Mouse (Mus musculus): ENCODE measurements around the gene Prkg1. TPM values are rescaled to one million over a fixed set of nuclear protein-coding genes. Genes with fewer than 3 reads are reported as not detected.

Gene Prkg1
- polyA plus RNA-seq, 1 experiment from 2014 or later: 9.1 TPM

DNA sequence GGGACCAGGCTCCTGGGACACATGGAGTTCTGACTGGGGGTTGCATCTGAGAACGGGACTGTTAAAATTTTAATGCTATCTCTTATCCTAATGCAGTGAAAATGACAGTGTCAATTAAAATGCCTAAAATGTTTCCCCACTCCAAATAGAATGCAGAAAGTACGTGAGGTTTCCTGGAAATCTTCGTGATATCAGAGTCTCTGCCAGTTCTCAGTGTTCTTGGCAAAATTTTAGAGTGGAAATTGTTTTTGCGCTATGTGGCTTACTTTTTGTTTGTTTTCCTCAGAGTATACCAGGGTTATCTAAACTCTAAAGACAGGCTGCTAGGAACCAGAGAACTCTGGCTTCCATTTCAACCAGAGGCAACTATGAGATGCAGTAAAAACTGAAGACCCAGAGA, 50.4 kb downstream of the Prkg1 start:
- no peaks in the 10 kb centered on the region for H3K27me3 ChIP-seq (replicated peaks)
- H3K4me1 ChIP-seq (replicated peaks): no peaks in the 10 kb centered on the region
- H3K27ac ChIP-seq: no peak overlapping the region
- no peaks in the 10 kb centered on the region for H3K9me3 ChIP-seq
- H3K9ac ChIP-seq: no peak overlapping the region
- no peak for ATAC-seq
- no peaks in the 10 kb centered on the region for H3K36me3 ChIP-seq
- no peak overlapping the region for H3K4me3 ChIP-seq (replicated peaks)
- WGBS: 71% methylated on average over 4 of the region's 4 CpGs
- no peak overlapping the region for H3K4me2 ChIP-seq (replicated peaks)

DNA sequence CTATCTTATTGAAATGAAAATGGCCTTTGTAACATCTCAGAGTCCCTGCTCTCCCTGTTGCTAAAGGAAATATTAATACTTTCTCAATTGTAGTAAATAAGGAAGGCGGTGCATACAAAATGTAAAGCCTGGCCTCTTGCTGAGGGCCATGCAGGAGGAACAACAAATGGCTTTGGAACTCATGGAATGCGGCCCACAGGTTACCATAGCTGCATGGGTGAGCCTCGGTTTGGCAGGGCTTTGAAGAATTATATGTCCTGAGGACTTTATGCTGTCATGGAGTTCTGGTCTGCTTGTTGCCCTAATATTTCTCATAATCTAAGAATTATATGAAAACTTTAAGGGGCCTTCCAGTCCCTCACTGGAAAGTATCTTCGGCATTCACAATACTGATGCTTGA, 51.5 kb downstream of the Prkg1 start:
- no peaks in the 10 kb centered on the region for H3K27me3 ChIP-seq (replicated peaks)
- H3K4me2 ChIP-seq (replicated peaks): no peak overlapping the region
- 53% methylated on average over 4 of the region's 4 CpGs for WGBS
- no peak overlapping the region for H3K27ac ChIP-seq
- H3K9ac ChIP-seq: no peak overlapping the region
- H3K4me3 ChIP-seq (replicated peaks): no peak overlapping the region
- no peak for ATAC-seq
- H3K9me3 ChIP-seq: no peaks in the 10 kb centered on the region
- no peaks in the 10 kb centered on the region for H3K36me3 ChIP-seq
- H3K4me1 ChIP-seq (replicated peaks): no peaks in the 10 kb centered on the region

DNA sequence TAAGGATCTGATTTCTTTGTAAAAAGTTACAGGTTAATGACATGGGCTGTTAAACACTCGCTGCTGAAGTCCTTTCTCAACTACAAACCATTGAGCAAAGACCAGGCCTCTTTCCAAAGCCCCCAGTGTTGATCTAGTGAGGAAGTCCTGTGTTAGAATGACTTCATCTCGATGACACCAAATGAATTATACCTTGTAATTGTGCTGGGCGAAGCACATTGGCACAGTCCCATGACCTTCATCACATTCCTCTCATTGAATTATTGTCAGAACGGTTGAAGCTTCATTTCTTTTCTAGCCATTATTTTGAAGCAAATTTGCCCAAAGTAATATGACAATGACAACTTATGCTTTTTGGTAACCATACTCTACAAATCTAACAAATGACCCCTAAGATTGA, 54.5 kb downstream of the Prkg1 start:
- Histone ChIP-seq H3K36me3 (no peaks in the 10 kb centered on the region), H3K27ac (no peak overlapping the region), H3K9ac (no peak overlapping the region), H3K4me2 (replicated peaks) (no peak overlapping the region), H3K9me3 (no peaks in the 10 kb centered on the region), H3K4me1 (replicated peaks) (no peaks in the 10 kb centered on the region), H3K27me3 (replicated peaks) (no peaks in the 10 kb centered on the region), H3K4me3 (replicated peaks) (no peak overlapping the region)
- ATAC-seq: no peak
- WGBS: 88% methylated on average over 4 of the region's 4 CpGs

DNA sequence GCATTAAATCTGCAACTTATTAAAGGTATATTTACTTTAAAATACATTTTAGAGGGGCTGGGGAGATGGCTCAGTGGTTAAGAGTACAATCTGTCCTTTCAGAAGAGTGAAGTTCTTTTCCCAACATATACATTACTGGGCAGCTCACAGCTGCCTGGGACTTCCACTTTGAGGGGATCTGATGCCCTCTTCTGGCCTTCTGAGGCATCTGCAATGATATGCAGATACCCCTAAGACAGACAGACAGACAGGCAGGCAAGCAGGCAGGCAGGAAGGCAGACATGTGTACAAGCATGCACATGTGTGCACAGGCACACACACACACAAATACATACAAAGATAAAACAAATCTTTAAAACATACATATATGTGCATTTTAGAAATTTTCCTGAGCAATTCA, 60.8 kb downstream of the Prkg1 start:
- H3K4me2 ChIP-seq (replicated peaks): no peak overlapping the region
- H3K36me3 ChIP-seq: no peaks in the 10 kb centered on the region
- no peaks in the 10 kb centered on the region for H3K27me3 ChIP-seq (replicated peaks)
- ATAC-seq: no peak
- no peaks in the 10 kb centered on the region for H3K9me3 ChIP-seq
- H3K9ac ChIP-seq: no peak overlapping the region
- no peak overlapping the region for H3K27ac ChIP-seq
- no peak overlapping the region for H3K4me3 ChIP-seq (replicated peaks)
- H3K4me1 ChIP-seq (replicated peaks): no peaks in the 10 kb centered on the region

DNA sequence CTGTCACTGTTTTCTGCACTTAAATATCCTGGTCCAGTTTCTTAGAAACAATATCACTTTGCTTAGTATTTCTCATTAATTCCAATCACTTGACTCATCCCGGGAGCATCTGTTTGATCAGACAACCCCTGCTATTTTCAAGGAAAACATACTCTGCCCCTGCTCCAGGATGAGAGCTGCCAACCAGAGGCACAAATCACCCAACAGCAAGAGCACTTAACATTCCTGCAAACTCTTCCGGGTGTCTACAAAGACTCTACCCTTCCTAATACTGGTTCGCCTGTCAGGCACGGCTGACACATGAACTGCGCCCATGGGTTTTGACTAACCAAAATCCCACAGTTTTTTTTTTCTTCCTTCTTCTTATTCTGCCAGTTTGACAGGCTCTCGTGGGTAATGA, 65.9 kb downstream of the Prkg1 start:
- Histone ChIP-seq H3K4me2 (replicated peaks) (no peak overlapping the region), H3K27ac (no peak overlapping the region), H3K4me1 (replicated peaks) (no peaks in the 10 kb centered on the region), H3K9me3 (no peaks in the 10 kb centered on the region), H3K36me3 (no peaks in the 10 kb centered on the region), H3K9ac (no peak overlapping the region), H3K27me3 (replicated peaks) (no peaks in the 10 kb centered on the region), H3K4me3 (replicated peaks) (no peak overlapping the region)
- 59% methylated on average over 6 of the region's 6 CpGs for WGBS
- ATAC-seq: no peak

DNA sequence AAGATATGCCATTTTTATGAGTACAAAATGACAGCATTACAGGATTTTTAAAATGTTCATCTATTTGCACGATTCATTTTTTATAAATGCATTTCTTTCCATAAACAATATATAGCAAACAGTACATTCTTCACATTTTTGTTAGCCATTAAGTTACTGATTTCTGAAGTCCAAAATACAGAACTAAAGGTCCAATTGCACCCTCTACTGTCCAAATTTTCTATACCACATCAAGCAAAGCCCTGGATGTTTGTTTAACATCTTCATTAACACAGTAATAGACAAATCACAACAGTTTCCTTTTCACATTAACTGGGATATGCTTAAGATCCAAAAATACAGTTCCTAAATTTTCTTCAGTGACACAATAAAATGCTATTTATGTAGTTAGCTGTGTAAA, 84.0 kb downstream of the Prkg1 start:
- no peak for ATAC-seq
- Histone ChIP-seq H3K9me3 (no peaks in the 10 kb centered on the region), H3K27me3 (replicated peaks) (no peaks in the 10 kb centered on the region), H3K36me3 (no peaks in the 10 kb centered on the region), H3K4me2 (replicated peaks) (no peak overlapping the region), H3K4me3 (replicated peaks) (no peak overlapping the region), H3K9ac (no peak overlapping the region), H3K4me1 (replicated peaks) (no peaks in the 10 kb centered on the region), H3K27ac (no peak overlapping the region)
- 9% methylated on average over 1 of the region's 1 CpGs for WGBS

DNA sequence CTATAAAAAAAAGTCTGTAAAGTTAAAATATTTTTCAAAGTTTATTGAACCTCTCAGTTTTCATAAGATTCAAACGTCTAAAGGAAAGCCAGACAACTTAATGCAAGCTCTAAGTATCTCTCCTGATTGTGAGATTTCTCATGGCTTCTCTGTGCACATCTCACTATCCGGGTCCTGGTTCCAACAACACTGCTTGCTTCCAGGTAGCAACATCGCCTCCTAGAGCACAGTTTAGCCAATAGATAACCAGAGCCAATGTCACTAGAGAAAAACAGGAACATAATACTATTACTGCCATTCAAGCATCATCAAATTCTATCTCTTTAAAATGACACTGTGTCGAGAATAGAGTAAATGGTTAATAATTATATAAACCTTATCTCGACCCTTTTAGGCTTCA, 86.5 kb downstream of the Prkg1 start:
- Histone ChIP-seq H3K9ac (no peak overlapping the region), H3K27ac (no peak overlapping the region), H3K4me3 (replicated peaks) (no peak overlapping the region), H3K27me3 (replicated peaks) (no peaks in the 10 kb centered on the region), H3K4me1 (replicated peaks) (no peaks in the 10 kb centered on the region), H3K9me3 (no peaks in the 10 kb centered on the region), H3K4me2 (replicated peaks) (no peak overlapping the region), H3K36me3 (no peaks in the 10 kb centered on the region)
- ATAC-seq: no peak
- WGBS: 54% methylated on average over 5 of the region's 5 CpGs

DNA sequence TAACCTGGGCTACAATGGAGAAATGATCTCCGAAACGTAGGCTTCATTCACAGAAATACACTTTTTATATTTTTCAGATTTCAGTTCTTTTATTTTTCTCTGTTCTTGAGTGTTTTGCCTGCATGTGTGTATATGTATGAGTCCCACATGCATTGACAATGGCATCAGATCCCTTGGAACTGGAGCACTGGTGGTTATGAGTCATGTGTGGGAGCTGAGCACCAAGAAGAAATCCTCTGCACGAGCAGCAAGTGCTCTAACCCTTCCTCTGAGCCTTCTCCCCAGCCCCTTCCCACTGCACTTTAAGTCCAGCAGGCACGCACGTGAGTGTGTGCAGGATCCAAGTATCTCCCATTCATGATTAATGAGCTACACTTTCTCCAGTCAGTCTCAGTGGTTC, 93.1 kb downstream of the Prkg1 start:
- ATAC-seq: no peak
- Histone ChIP-seq H3K4me1 (replicated peaks) (no peaks in the 10 kb centered on the region), H3K27me3 (replicated peaks) (no peaks in the 10 kb centered on the region), H3K36me3 (no peaks in the 10 kb centered on the region), H3K9me3 (no peaks in the 10 kb centered on the region), H3K4me2 (replicated peaks) (no peak overlapping the region), H3K4me3 (replicated peaks) (no peak overlapping the region), H3K9ac (no peak overlapping the region), H3K27ac (no peak overlapping the region)
- 67% methylated on average over 5 of the region's 5 CpGs for WGBS

DNA sequence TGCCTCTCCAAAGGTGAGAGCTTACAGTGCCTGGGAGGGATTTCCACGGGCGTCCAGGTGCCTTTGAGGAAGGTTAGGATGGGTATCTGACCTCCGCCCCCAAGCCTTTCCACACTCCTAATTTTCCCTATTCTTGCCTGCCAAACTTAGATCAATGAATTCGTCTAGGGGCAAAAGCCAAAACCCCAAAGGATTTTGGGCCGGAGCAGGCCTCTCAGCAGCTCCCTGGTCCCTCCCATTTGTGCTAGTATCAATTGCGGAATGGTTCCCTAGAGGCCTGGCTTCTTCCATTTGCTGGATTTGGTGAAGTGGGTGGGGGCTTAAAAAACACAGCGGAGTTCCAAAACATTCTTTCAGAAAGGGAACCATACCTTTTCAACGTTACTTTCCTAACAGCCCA, 99.8 kb downstream of the Prkg1 start:
- Histone ChIP-seq H3K4me1 (replicated peaks) (peaks cover 6% of the 10 kb centered on the region; the same call in 1 of the 2 replicates), H3K36me3 (no peaks in the 10 kb centered on the region), H3K9ac (peak overlapping the region; percentile 68), H3K4me3 (replicated peaks) (peak overlapping the region; percentile 58), H3K4me2 (replicated peaks) (peak overlapping the region; percentile 93), H3K9me3 (no peaks in the 10 kb centered on the region), H3K27ac (peak overlapping the region; percentile 81; the same call in 1 of the 2 replicates), H3K27me3 (replicated peaks) (peaks cover 11% of the 10 kb centered on the region)
- 13% methylated on average over 8 of the region's 8 CpGs for WGBS
- ATAC-seq: no peak

DNA sequence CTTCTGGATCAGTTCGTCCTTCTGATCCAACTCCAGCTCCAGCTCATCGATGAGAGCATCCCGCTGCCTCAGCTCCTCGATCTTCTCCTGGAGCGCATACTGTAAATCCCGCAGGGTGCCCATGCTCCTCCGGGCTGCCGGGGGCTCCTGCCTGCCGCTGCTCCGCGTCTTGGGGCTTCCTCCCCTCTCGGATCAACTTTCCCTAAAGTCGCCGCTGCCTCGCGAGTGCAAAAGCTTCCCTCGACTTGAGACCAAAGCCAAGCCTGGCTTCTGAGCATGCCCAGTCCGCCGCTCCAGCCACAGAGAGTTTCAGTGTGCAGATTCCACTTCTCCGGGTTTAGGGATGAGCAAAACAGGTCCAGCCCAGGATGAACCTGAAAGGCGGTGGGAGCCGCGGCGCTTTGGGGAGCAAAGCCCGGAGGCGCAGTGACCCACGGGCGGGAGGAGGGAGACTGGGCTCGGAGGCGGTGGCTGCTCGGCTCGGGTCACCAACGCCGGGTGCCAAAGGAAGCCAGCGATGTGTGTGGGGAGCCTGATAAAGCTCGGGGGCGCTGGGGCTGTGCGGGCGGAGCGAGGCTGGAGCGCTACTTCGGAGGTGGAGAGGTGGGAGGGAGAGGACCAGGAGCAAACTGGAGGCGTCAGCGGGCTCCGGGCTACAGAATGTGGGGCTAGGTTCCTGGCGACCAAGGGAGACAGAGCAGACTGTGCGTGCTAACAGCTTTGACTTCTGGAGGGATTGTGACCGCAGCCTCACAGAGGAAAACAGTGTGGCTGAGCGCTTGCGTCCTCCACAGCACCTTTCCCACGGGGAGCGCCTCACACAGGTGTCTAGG, 100.5 kb downstream of the Prkg1 start:
- ATAC-seq: peak; percentile 70
- peak overlapping the region; percentile 68 for H3K9ac ChIP-seq
- peak overlapping the region; percentile 93 for H3K4me2 ChIP-seq (replicated peaks)
- peak overlapping the region; percentile 58 for H3K4me3 ChIP-seq (replicated peaks)
- peak overlapping the region; percentile 81 for H3K27ac ChIP-seq
- H3K4me1 ChIP-seq (replicated peaks): peaks cover 6% of the 10 kb centered on the region; the same call in 1 of the 2 replicates
- H3K36me3 ChIP-seq: no peaks in the 10 kb centered on the region
- H3K27me3 ChIP-seq (replicated peaks): peaks cover 11% of the 10 kb centered on the region
- under 1% methylated on average over 52 of the region's 52 CpGs for WGBS
- H3K9me3 ChIP-seq: no peaks in the 10 kb centered on the region

DNA sequence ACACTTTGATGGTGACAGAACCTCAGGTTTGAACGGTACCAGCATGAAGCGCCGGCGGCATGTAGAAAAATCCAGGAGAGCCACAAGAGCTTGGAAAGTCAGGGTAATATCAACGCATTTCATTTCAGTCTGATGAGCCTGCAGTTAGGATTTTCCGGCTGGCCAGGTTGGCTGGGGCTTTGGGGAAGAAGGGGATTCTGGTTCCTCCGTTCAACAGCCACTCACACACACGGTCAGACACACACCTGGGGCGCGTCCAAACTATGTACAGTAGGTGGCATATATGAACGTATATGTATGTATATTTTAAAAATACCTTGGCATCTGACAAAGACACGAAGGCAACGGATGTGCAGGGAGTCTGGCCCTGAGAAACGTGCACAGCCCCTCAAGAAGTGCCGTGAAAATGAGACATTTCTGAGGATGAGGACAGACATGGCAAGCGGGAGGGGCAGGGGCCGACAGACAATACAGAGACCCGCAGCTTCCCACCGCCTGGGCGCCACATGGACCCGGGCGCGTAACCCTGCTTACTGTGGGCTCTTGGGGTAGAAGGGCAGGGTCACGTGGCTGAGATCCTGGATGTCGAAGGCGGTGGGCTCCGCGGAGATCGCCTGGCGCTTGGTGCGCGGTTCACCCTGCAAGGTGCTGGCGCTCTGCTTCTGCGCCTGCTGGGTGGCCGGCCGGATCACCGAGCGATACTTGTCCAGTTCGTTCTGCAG, 101.2 kb downstream of the Prkg1 start:
- H3K27me3 ChIP-seq (replicated peaks): peaks cover 11% of the 10 kb centered on the region
- peak overlapping the region; percentile 68 for H3K9ac ChIP-seq
- peak overlapping the region; percentile 58 for H3K4me3 ChIP-seq (replicated peaks)
- peak overlapping the region; percentile 93 for H3K4me2 ChIP-seq (replicated peaks)
- peak overlapping the region; percentile 81 for H3K27ac ChIP-seq
- H3K36me3 ChIP-seq: no peaks in the 10 kb centered on the region
- peak; percentile 73 for ATAC-seq
- WGBS: 6% methylated on average over 39 of the region's 39 CpGs
- no peaks in the 10 kb centered on the region for H3K9me3 ChIP-seq
- peaks cover 6% of the 10 kb centered on the region; the same call in 1 of the 2 replicates for H3K4me1 ChIP-seq (replicated peaks)

DNA sequence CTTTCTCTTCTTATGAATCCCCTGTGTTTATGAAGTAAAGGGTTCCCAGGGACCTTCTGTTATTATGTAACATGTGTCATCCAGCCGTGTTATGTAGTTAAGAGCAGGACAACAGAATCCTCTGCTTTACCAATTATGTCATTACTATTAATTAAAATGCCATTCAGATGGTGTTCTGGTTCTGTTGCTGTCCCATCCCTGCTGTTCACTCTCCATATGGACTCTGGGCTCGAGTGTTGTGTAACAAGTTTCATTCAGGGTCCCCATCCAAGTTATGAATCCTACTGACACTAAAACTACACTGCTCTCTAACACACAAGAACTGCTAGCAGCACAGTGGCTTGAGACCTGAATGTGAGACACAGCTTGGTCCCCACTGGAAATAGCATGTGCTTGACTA, 102.0 kb downstream of the Prkg1 start:
- Histone ChIP-seq H3K4me3 (replicated peaks) (no peak overlapping the region; the same call in 1 of the 2 replicates), H3K4me1 (replicated peaks) (peaks cover 6% of the 10 kb centered on the region; the same call in 1 of the 2 replicates), H3K4me2 (replicated peaks) (peak overlapping the region; percentile 45), H3K9ac (no peak overlapping the region), H3K27ac (no peak overlapping the region), H3K27me3 (replicated peaks) (peaks cover 11% of the 10 kb centered on the region), H3K36me3 (no peaks in the 10 kb centered on the region), H3K9me3 (no peaks in the 10 kb centered on the region)
- ATAC-seq: no peak
- WGBS: 47% methylated on average over 2 of the region's 2 CpGs

Data from intestine, embryonic 15.5 days (tissue).